Mouse (Mus musculus): ENCODE measurements around the gene Pigt. TPM values are rescaled to one million over a fixed set of nuclear protein-coding genes. Genes with fewer than 3 reads are reported as not detected.

Gene Pigt
- total RNA-seq, 2 experiments from 2014 or later, result 88.7 to 98.5 TPM

- DNase-seq (ENCODE audit: low spot score in 2 of 2), result no peak
- intact Hi-C loops (cut with DNase I), result loop anchor here (5.0 to 10.0 kb wide), 2 partner anchors 54 to 102 kb away; partner anchors contain the start of gene Gm20458
Observed at GRCm38 (mm10) chr2:164516592-164516991, 19.3 kb downstream of the Pigt start.

- intact Hi-C loops (cut with DNase I), result loop anchor here (5.0 to 10.0 kb wide), 2 partner anchors 55 to 103 kb away; partner anchors contain the start of gene Gm20458
- DNase-seq (ENCODE audit: low spot score in 2 of 2), result peak in 1 of 2 experiments; percentile 46
Observed at GRCm38 (mm10) chr2:164517485-164518221, 20.3 kb downstream of the Pigt start.

- intact Hi-C loops (cut with DNase I), result loop anchor here (5.0 to 10.0 kb wide), 2 partner anchors 56 to 104 kb away; partner anchors contain the start of gene Gm20458
- no peak for DNase-seq (ENCODE audit: low spot score in 2 of 2)
Observed at GRCm38 (mm10) chr2:164518266-164519170, 21.2 kb downstream of the Pigt start.

GRCm38 (mm10) chr2:164519171-164519526 lies 21.8 kb downstream of the Pigt start:
- no peak for DNase-seq (ENCODE audit: low spot score in 2 of 2)
- intact Hi-C loops (cut with DNase I), result loop anchor here (5.0 to 10.0 kb wide), 2 partner anchors 57 to 104 kb away; partner anchors contain the start of gene Gm20458

GRCm38 (mm10) chr2:164520782-164521181 lies 23.5 kb downstream of the Pigt start:
- intact Hi-C loops (cut with DNase I), result no loop called here
- DNase-seq (ENCODE audit: low spot score in 2 of 2), result no peak

GRCm38 (mm10) chr2:164521841-164522240 lies 24.5 kb downstream of the Pigt start:
- no peak for DNase-seq (ENCODE audit: low spot score in 2 of 2)
- intact Hi-C loops (cut with DNase I), result no loop called here

GRCm38 (mm10) chr2:164522280-164522679 lies 25.0 kb downstream of the Pigt start:
- no peak for DNase-seq (ENCODE audit: low spot score in 2 of 2)
- intact Hi-C loops (cut with DNase I), result no loop called here

- intact Hi-C loops (cut with DNase I), result no loop called here
- DNase-seq (ENCODE audit: low spot score in 2 of 2), result no peak
Observed at GRCm38 (mm10) chr2:164523301-164523773, 26.0 kb downstream of the Pigt start.

- intact Hi-C loops (cut with DNase I), result no loop called here
- no peak for DNase-seq (ENCODE audit: low spot score in 2 of 2)
Observed at GRCm38 (mm10) chr2:164528557-164528956, 31.2 kb downstream of the Pigt start.

- intact Hi-C loops (cut with DNase I), result loop anchor here (5.0 kb wide), 2 partner anchors 64 to 114 kb away; no protein-coding TSS in a partner anchor
- DNase-seq (ENCODE audit: low spot score in 2 of 2), result peak; percentile 67 to 73
Observed at GRCm38 (mm10) chr2:164531169-164531568, 33.8 kb downstream of the Pigt start.

- DNase-seq (ENCODE audit: low spot score in 2 of 2), result no peak
- intact Hi-C loops (cut with DNase I), result loop anchor here (5.0 kb wide), 2 partner anchors 67 to 117 kb away; no protein-coding TSS in a partner anchor
Observed at GRCm38 (mm10) chr2:164534315-164534714, 37.0 kb downstream of the Pigt start.

- intact Hi-C loops (cut with DNase I), result no loop called here
- DNase-seq (ENCODE audit: low spot score in 2 of 2), result no peak
Observed at GRCm38 (mm10) chr2:164537003-164537402, 39.7 kb downstream of the Pigt start.

- no peak for DNase-seq (ENCODE audit: low spot score in 2 of 2)
- intact Hi-C loops (cut with DNase I), result no loop called here
Observed at GRCm38 (mm10) chr2:164540652-164541427, 43.5 kb downstream of the Pigt start.

GRCm38 (mm10) chr2:164542132-164542531 lies 44.8 kb downstream of the Pigt start:
- intact Hi-C loops (cut with DNase I), result no loop called here

GRCm38 (mm10) chr2:164542598-164542997 lies 45.3 kb downstream of the Pigt start:
- no peak for DNase-seq (ENCODE audit: low spot score in 2 of 2)
- intact Hi-C loops (cut with DNase I), result no loop called here

More at GRCm38 (mm10) chr2:164542132-164542531, 44.8 kb downstream of the Pigt start:
- DNase-seq (ENCODE audit: low spot score in 2 of 2), result peak; percentile 64 to 78

- no peak for DNase-seq (ENCODE audit: low spot score in 2 of 2)
- intact Hi-C loops (cut with DNase I), result no loop called here
Observed at GRCm38 (mm10) chr2:164543745-164544144, 46.4 kb downstream of the Pigt start.

- intact Hi-C loops (cut with DNase I), result no loop called here
- DNase-seq (ENCODE audit: low spot score in 2 of 2), result no peak
Observed at GRCm38 (mm10) chr2:164544454-164545097, 47.3 kb downstream of the Pigt start.

GRCm38 (mm10) chr2:164549338-164549737 lies 52.0 kb downstream of the Pigt start:
- intact Hi-C loops (cut with DNase I), result no loop called here
- no peak for DNase-seq (ENCODE audit: low spot score in 2 of 2)
